Mouse (Mus musculus) forebrain, embryonic 16.5 days (tissue): ENCODE results near the gene Sugct. TPM values are rescaled to one million over a fixed set of nuclear protein-coding genes. Genes with fewer than 3 reads are reported as not detected.

Source experiments
- ATAC-seq: fragments of 200-750 bp; cut with Nextera tagmentation; 2 replicates; pipeline ENCODE4 v1.8.0; 2017; ENCODE audit warnings: mild to moderate bottlenecking, moderate library complexity
- H3K27ac ChIP-seq: fragments of 300-500 bp; sonication (generic); 2 replicates; pipeline ENCODE4 v1.5.1; 2014; ENCODE audit warnings: low read length, control low read depth
- H3K27me3 ChIP-seq: fragments of 300-500 bp; sonication (generic); replicated peaks from 2 replicates; pipeline ENCODE4 v1.6.1; 2014; ENCODE audit warnings: low read length; ENCODE audit not compliant: control insufficient read depth, insufficient read depth
- H3K36me3 ChIP-seq: fragments of 300-500 bp; sonication (generic); 2 replicates; pipeline ENCODE4 v1.6.1; 2014; ENCODE audit not compliant: control insufficient read depth, insufficient read depth
- H3K4me1 ChIP-seq: fragments of 300-500 bp; sonication (generic); replicated peaks from 2 replicates; pipeline ENCODE4 v1.6.1; 2014; ENCODE audit warnings: low read length; ENCODE audit not compliant: control insufficient read depth, insufficient read depth
- H3K4me2 ChIP-seq: fragments of 300-500 bp; sonication (generic); 2 replicates; pipeline ENCODE4 v1.6.1; 2014; ENCODE audit warnings: mild to moderate bottlenecking, low read length, control low read depth
- H3K4me3 ChIP-seq: fragments of 300-500 bp; sonication (generic); replicated peaks from 2 replicates; pipeline ENCODE4 v1.5.1; 2014; ENCODE audit warnings: mild to moderate bottlenecking, low read length, control low read depth
- H3K9ac ChIP-seq: fragments of 300-500 bp; sonication (generic); replicated peaks from 2 replicates; pipeline ENCODE4 v1.6.1; 2014; ENCODE audit warnings: low read depth, low read length, control low read depth
- H3K9me3 ChIP-seq: fragments of 300-500 bp; sonication (generic); 2 replicates; pipeline ENCODE4 v1.6.1; 2016; ENCODE audit warnings: low read length; ENCODE audit not compliant: control insufficient read depth
- WGBS: fragments of 180-500 bp; shearing (Covaris S2); extraction: QIAGEN DNeasy Blood & Tissue Kit; methylation state at CpG from one replicate; pipeline ENCODE4 v1.1.7; 2014; 5-methylcytosine and 5-hydroxymethylcytosine counted together
- polyA plus RNA-seq: library from polyadenylated mRNA; unstranded; fragments of >200 nt; fragmentation: Nextera tagmentation; extraction: Ambion mirVana; gene quantifications from 2 replicates; pipeline ENCODE4 v1.2.1, GENCODE M21; 2015

The Sugct gene
- polyA plus RNA-seq, 1 experiment from 2014 or later = 2.4 TPM

DNA sequence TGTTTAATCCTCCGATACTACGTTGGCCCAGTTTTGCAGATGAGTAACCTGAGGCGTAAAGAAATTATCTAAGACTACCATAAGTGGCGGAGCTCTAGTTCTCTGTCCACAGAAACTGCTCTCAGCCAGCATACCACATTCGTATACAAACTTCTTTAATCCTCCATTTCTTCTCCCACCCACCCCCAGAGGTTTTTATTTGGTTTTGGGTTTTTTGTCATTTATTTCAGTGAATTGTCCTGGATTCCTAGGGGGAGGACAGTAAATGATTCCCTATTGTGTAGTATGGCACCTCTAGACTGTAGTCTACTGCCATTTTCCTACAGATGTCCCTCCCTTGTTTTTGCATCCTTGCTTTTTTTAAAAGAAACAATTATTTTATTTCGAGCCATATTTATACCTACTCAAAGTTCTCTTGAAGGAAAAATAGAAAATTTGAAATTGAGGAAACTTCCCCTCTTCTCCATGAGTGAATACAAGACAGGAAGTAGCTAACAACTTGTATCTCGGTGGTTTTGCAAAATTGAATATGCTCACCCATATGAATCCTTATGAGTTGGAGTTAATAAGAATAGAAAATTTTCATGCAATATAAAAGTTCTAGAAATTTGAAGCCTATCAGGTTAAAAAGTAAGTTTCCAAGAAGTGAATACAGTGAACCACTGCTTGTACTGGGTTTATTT lies 686 bp upstream of the Sugct start:
- Histone ChIP-seq H3K4me3 (peak overlapping the region; percentile 62), H3K9ac (peak overlapping the region; percentile 82), H3K27ac (peak overlapping the region; percentile 89), H3K4me2 (peak overlapping the region; percentile 90), H3K27me3 (no peaks in the 10 kb centered on the region), H3K4me1 (peaks cover 5% of the 10 kb centered on the region), H3K36me3 (no peaks in the 10 kb centered on the region), H3K9me3 (no peaks in the 10 kb centered on the region)
- WGBS = 18% methylated on average over 7 of the region's 7 CpGs
- no peak for ATAC-seq

- Histone ChIP-seq H3K27ac (peak overlapping the region; percentile 66), H3K4me3 (peak overlapping the region; percentile 62), H3K9ac (peak overlapping the region; percentile 71), H3K27me3 (no peaks in the 10 kb centered on the region), H3K4me1 (peaks cover 5% of the 10 kb centered on the region), H3K36me3 (no peaks in the 10 kb centered on the region), H3K9me3 (no peaks in the 10 kb centered on the region), H3K4me2 (peak overlapping the region; percentile 73)
- WGBS = under 1% methylated on average over 22 of the region's 25 CpGs
- ATAC-seq = peak; percentile 74
Observed at GRCm38 (mm10) chr13:17694414-17694813, 939 bp downstream of the Sugct start.

GRCm38 (mm10) chr13:17693816-17694215 lies 1.5 kb downstream of the Sugct start:
- no peak overlapping the region for H3K4me3 ChIP-seq
- H3K4me2 ChIP-seq = peak overlapping the region; percentile 73; the same call in 1 of the 2 replicates
- no peaks in the 10 kb centered on the region for H3K9me3 ChIP-seq
- H3K27me3 ChIP-seq = no peaks in the 10 kb centered on the region
- peaks cover 5% of the 10 kb centered on the region for H3K4me1 ChIP-seq
- H3K27ac ChIP-seq = no peak overlapping the region
- no peak for ATAC-seq
- WGBS = 65% methylated on average over 5 of the region's 5 CpGs
- H3K9ac ChIP-seq = no peak overlapping the region
- H3K36me3 ChIP-seq = no peaks in the 10 kb centered on the region

DNA sequence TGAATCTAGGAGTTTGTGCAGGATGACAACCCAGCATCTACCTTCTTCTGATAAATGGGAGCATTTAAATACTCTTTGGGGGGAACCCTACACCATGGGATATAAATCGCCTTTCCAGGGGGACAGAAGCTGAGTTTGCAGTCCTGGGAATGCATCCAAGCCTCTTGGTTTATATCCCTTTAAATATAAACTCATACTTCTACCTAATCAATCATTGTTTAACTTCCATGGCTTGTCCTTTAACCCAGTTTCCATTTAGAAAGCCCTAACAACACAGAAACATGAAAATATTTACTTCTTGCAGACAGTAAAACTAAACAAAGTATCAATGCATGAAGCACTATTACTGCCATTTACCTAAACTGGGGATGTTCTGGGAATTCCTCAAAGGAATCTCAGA lies 3.9 kb downstream of the Sugct start:
- H3K36me3 ChIP-seq = no peaks in the 10 kb centered on the region
- no peak for ATAC-seq
- no peaks in the 10 kb centered on the region for H3K27me3 ChIP-seq
- H3K4me2 ChIP-seq = no peak overlapping the region
- H3K9me3 ChIP-seq = no peaks in the 10 kb centered on the region
- H3K4me3 ChIP-seq = no peak overlapping the region
- 68% methylated on average over 1 of the region's 1 CpGs for WGBS
- H3K9ac ChIP-seq = no peak overlapping the region
- peaks cover 3% of the 10 kb centered on the region for H3K4me1 ChIP-seq
- H3K27ac ChIP-seq = no peak overlapping the region

GRCm38 (mm10) chr13:17690686-17691085 lies 4.7 kb downstream of the Sugct start:
- H3K4me3 ChIP-seq = no peak overlapping the region
- ATAC-seq = no peak
- H3K9me3 ChIP-seq = no peaks in the 10 kb centered on the region
- no peak overlapping the region for H3K4me2 ChIP-seq
- H3K27me3 ChIP-seq = no peaks in the 10 kb centered on the region
- H3K27ac ChIP-seq = no peak overlapping the region
- no peak overlapping the region for H3K9ac ChIP-seq
- H3K36me3 ChIP-seq = no peaks in the 10 kb centered on the region
- no peaks in the 10 kb centered on the region for H3K4me1 ChIP-seq

- no peak overlapping the region for H3K4me2 ChIP-seq
- no peak overlapping the region for H3K4me3 ChIP-seq
- no peaks in the 10 kb centered on the region for H3K27me3 ChIP-seq
- H3K4me1 ChIP-seq = no peaks in the 10 kb centered on the region
- H3K36me3 ChIP-seq = no peaks in the 10 kb centered on the region
- H3K9me3 ChIP-seq = no peaks in the 10 kb centered on the region
- no peak overlapping the region for H3K9ac ChIP-seq
- no peak overlapping the region for H3K27ac ChIP-seq
- no peak for ATAC-seq
Observed at GRCm38 (mm10) chr13:17689461-17689860, 5.9 kb downstream of the Sugct start.

DNA sequence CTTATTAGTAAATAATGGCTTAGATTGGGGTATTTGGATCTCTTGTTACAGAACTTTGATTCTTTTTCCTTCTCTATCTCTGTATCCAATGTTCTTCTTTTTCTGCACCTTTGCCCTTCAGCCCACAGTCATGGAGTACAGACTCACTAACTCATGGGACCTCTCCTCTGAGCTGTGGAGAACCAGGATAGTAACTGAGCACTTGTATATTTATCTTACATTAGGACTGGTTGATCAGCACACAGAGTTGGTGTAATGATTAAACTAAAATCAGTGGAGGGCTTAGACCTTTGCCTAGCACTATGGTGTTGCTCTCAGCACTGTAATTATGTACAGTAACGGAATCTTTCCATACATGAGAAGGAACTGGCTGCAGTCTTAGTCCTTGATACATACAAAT lies 24.2 kb downstream of the Sugct start:
- no peaks in the 10 kb centered on the region for H3K36me3 ChIP-seq
- no peaks in the 10 kb centered on the region for H3K4me1 ChIP-seq
- no peak overlapping the region for H3K9ac ChIP-seq
- no peak overlapping the region for H3K4me3 ChIP-seq
- H3K9me3 ChIP-seq = no peaks in the 10 kb centered on the region
- no peak overlapping the region for H3K27ac ChIP-seq
- no peak for ATAC-seq
- H3K4me2 ChIP-seq = no peak overlapping the region
- H3K27me3 ChIP-seq = no peaks in the 10 kb centered on the region
- 82% methylated on average over 1 of the region's 1 CpGs for WGBS

- no peak overlapping the region for H3K4me3 ChIP-seq
- 92% methylated on average over 1 of the region's 1 CpGs for WGBS
- H3K27me3 ChIP-seq = no peaks in the 10 kb centered on the region
- H3K27ac ChIP-seq = no peak overlapping the region
- no peaks in the 10 kb centered on the region for H3K4me1 ChIP-seq
- no peaks in the 10 kb centered on the region for H3K36me3 ChIP-seq
- H3K4me2 ChIP-seq = no peak overlapping the region
- H3K9me3 ChIP-seq = no peaks in the 10 kb centered on the region
- no peak for ATAC-seq
- no peak overlapping the region for H3K9ac ChIP-seq
Observed at GRCm38 (mm10) chr13:17667380-17667779, 28.0 kb downstream of the Sugct start.

GRCm38 (mm10) chr13:17642294-17642693 lies 53.1 kb downstream of the Sugct start:
- Histone ChIP-seq H3K9me3 (no peaks in the 10 kb centered on the region), H3K36me3 (no peaks in the 10 kb centered on the region), H3K9ac (no peak overlapping the region), H3K4me3 (no peak overlapping the region), H3K27ac (no peak overlapping the region), H3K4me1 (no peaks in the 10 kb centered on the region), H3K4me2 (no peak overlapping the region), H3K27me3 (no peaks in the 10 kb centered on the region)
- 63% methylated on average over 2 of the region's 2 CpGs for WGBS
- ATAC-seq = no peak

DNA sequence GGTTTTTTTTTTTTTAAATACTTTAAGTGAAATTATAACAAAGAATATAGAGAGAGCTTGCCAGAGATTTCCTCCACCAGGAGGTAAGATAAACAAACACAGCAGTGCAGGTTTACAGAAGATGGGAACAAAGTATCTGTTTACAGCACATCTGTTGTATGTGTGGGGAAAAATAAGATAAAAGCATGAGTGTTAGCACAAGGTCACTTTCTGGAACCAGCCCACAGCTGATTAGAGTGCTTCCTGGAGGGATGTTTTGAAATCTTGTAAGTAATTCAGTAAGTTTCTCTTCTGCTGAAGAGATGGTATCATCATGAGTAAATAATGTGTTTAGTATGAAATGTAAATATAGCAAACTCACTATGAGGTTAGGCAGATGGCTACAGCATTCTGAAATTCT lies 57.3 kb downstream of the Sugct start:
- Histone ChIP-seq H3K4me2 (no peak overlapping the region), H3K36me3 (no peaks in the 10 kb centered on the region)
- no peak for ATAC-seq

More for the DNA sequence above, 57.3 kb downstream of the Sugct start:
- no peak overlapping the region for H3K27ac ChIP-seq
- H3K27me3 ChIP-seq = no peaks in the 10 kb centered on the region
- no peak overlapping the region for H3K4me3 ChIP-seq
- H3K9me3 ChIP-seq = no peaks in the 10 kb centered on the region
- no peaks in the 10 kb centered on the region for H3K4me1 ChIP-seq
- H3K9ac ChIP-seq = no peak overlapping the region
